Mouse (Mus musculus) liver, embryonic 14.5 days (tissue): ENCODE results near the gene Trmt10a.

ENCODE experiments used
- CTCF ChIP-seq: IDR thresholded peaks from 2 replicates; pipeline ENCODE4 v1.5.1; 2016; ENCODE audit warnings: antibody characterized with exemption, low read depth, control low read depth
- EP300 ChIP-seq: IDR thresholded peaks from 2 replicates; pipeline ENCODE4 v1.6.1; 2016; ENCODE audit warnings: antibody characterized with exemption, low read depth

- TF ChIP-seq EP300: no peak
- TF ChIP-seq CTCF: no peak
Measured at GRCm38 (mm10) chr3:138198722-138199068, 55.4 kb downstream of the Trmt10a start.
